Mouse (Mus musculus): ENCODE measurements around the gene Ms4a15. TPM values are rescaled to one million over a fixed set of nuclear protein-coding genes. Genes with fewer than 3 reads are reported as not detected.

Gene Ms4a15
- polyA plus RNA-seq (2015; fragmentation: Nextera tagmentation; extraction: Ambion mirVana) = not detected in 2 replicates

- Histone ChIP-seq H3K4me1 (ENCODE audit: control insufficient read depth, insufficient read depth, low read depth, low read length) (no peaks in the 10 kb centered on the region), H3K4me3 (ENCODE audit: low read length) (no peak within 1 kb of the TSS), H3K9ac (ENCODE audit: low read depth, low read length) (no peak within 1 kb of the TSS), H3K36me3 (ENCODE audit: control insufficient read depth, insufficient read depth, low read length) (no peaks in the 10 kb centered on the region), H3K9me3 (ENCODE audit: control insufficient read depth, low read length) (no peaks in the 10 kb centered on the region), H3K4me2 (ENCODE audit: low read length) (no peak within 1 kb of the TSS), H3K27ac (ENCODE audit: low read depth, low read length) (no peak within 1 kb of the TSS), H3K27me3 (replicated peaks; ENCODE audit: control insufficient read depth, insufficient read depth, low read length) (no peaks in the 10 kb centered on the region)
- no peak for ATAC-seq
- 89% methylated on average over 7 of the region's 7 CpGs for WGBS
These were observed at the start of gene Ms4a15 for GRCm38 (mm10) chr19:10993150-10993549. Ms4a15 (minus strand) TSS chr19:10993250.

DNA sequence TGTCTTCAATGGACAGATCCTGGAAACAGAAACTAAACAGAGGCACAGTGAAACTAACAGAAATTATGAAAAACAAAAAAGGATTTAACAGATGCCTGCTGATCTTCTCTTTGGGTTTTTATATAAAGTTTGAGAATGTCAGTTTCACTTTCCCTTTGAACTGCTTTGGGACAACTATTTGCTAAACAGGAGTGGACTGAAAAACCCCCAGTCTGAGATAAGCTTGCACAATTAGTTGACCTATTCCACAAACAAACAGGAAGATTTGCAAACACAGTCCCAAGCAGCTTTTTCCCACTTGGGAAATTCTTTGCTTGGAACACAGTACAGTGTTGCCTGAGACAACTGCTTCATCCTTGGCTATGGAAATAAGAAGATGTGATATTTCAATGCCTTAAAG, 44.5 kb upstream of the Ms4a15 start:
- Histone ChIP-seq H3K9me3 (ENCODE audit: control insufficient read depth, low read length) (no peaks in the 10 kb centered on the region), H3K4me3 (ENCODE audit: low read length) (no peak overlapping the region), H3K4me2 (ENCODE audit: low read length) (no peak overlapping the region), H3K9ac (ENCODE audit: low read depth, low read length) (no peak overlapping the region), H3K36me3 (ENCODE audit: control insufficient read depth, insufficient read depth, low read length) (no peaks in the 10 kb centered on the region), H3K27me3 (replicated peaks; ENCODE audit: control insufficient read depth, insufficient read depth, low read length) (no peaks in the 10 kb centered on the region), H3K4me1 (ENCODE audit: control insufficient read depth, insufficient read depth, low read depth, low read length) (no peaks in the 10 kb centered on the region), H3K27ac (ENCODE audit: low read depth, low read length) (no peak overlapping the region)
- ATAC-seq = no peak

GRCm38 (mm10) chr19:11022382-11022781, 29.3 kb upstream of the Ms4a15 start:
- H3K27me3 ChIP-seq (replicated peaks; ENCODE audit: control insufficient read depth, insufficient read depth, low read length) = no peaks in the 10 kb centered on the region
- no peaks in the 10 kb centered on the region for H3K4me1 ChIP-seq (ENCODE audit: control insufficient read depth, insufficient read depth, low read depth, low read length)
- H3K36me3 ChIP-seq (ENCODE audit: control insufficient read depth, insufficient read depth, low read length) = no peaks in the 10 kb centered on the region
- H3K9ac ChIP-seq (ENCODE audit: low read depth, low read length) = no peak overlapping the region
- no peak overlapping the region for H3K27ac ChIP-seq (ENCODE audit: low read depth, low read length)
- H3K9me3 ChIP-seq (ENCODE audit: control insufficient read depth, low read length) = no peaks in the 10 kb centered on the region
- no peak overlapping the region for H3K4me3 ChIP-seq (ENCODE audit: low read length)
- no peak overlapping the region for H3K4me2 ChIP-seq (ENCODE audit: low read length)
- no peak for ATAC-seq

DNA sequence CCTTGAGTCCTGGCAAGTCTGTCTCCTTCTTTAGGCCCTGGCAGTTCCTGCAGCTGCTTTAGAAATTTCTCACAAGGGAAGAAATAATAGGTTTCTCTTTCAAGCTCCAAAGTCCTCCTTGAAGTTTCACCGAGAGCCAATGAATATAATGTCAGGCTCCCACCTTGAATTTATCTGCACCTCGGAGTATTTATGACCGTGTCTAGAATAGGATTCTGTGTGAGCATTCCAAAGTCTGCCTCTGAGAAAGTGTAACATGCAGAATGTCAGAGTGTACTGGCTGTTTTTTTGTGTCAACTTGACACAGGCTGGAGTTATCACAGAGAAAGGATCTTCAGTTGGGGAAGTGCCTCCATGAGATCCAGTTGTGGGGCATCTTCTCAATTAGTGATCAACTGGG, 24.8 kb upstream of the Ms4a15 start, which contains the start of gene Ms4a18:
Gene Ms4a18, minus strand, starts transcription at position 141 of the 400 bp plus-strand sequence.
- H3K9me3 ChIP-seq (ENCODE audit: control insufficient read depth, low read length) = no peaks in the 10 kb centered on the region

DNA sequence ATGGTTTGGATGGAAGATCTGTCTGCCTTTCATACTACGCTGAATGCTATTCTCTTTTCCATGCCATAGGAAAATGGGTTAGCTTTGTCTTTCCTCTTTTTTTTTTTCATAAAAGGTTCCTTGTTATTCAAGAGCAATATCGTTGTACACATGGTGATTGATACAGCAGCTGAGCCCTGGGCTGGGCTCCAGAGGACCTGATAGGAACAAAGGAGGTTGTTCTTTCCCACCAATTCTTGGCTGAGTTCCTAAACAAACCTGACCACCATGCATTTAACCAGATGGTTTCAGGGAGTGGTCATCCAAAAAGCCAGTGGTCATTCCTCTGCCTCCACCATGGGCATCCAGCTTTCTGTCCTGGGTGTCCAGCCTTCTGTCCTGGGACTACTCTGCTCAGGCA, 24.2 kb upstream of the Ms4a15 start:
- Histone ChIP-seq H3K4me3 (ENCODE audit: low read length) (no peak overlapping the region), H3K36me3 (ENCODE audit: control insufficient read depth, insufficient read depth, low read length) (no peaks in the 10 kb centered on the region), H3K9me3 (ENCODE audit: control insufficient read depth, low read length) (no peaks in the 10 kb centered on the region), H3K27ac (ENCODE audit: low read depth, low read length) (no peak overlapping the region), H3K4me2 (ENCODE audit: low read length) (no peak overlapping the region), H3K9ac (ENCODE audit: low read depth, low read length) (no peak overlapping the region), H3K27me3 (replicated peaks; ENCODE audit: control insufficient read depth, insufficient read depth, low read length) (no peaks in the 10 kb centered on the region), H3K4me1 (ENCODE audit: control insufficient read depth, insufficient read depth, low read depth, low read length) (no peaks in the 10 kb centered on the region)
- 64% methylated on average over 2 of the region's 2 CpGs for WGBS
- ATAC-seq = no peak

More for the DNA sequence above, 24.8 kb upstream of the Ms4a15 start, which contains the start of gene Ms4a18:
- H3K4me2 ChIP-seq (ENCODE audit: low read length) = no peak within 1 kb of the TSS
- no peaks in the 10 kb centered on the region for H3K36me3 ChIP-seq (ENCODE audit: control insufficient read depth, insufficient read depth, low read length)
- H3K4me3 ChIP-seq (ENCODE audit: low read length) = no peak within 1 kb of the TSS
- H3K9ac ChIP-seq (ENCODE audit: low read depth, low read length) = no peak within 1 kb of the TSS
- no peak within 1 kb of the TSS for H3K27ac ChIP-seq (ENCODE audit: low read depth, low read length)
- no peaks in the 10 kb centered on the region for H3K4me1 ChIP-seq (ENCODE audit: control insufficient read depth, insufficient read depth, low read depth, low read length)
- 94% methylated on average over 3 of the region's 3 CpGs for WGBS
- no peaks in the 10 kb centered on the region for H3K27me3 ChIP-seq (replicated peaks; ENCODE audit: control insufficient read depth, insufficient read depth, low read length)
- no peak for ATAC-seq

GRCm38 (mm10) chr19:11015998-11016397, 22.9 kb upstream of the Ms4a15 start:
- H3K36me3 ChIP-seq (ENCODE audit: control insufficient read depth, insufficient read depth, low read length) = no peaks in the 10 kb centered on the region
- 81% methylated on average over 1 of the region's 1 CpGs for WGBS

GRCm38 (mm10) chr19:11015468-11015867, 22.4 kb upstream of the Ms4a15 start:
- Histone ChIP-seq H3K4me2 (ENCODE audit: low read length) (no peak overlapping the region), H3K4me1 (ENCODE audit: control insufficient read depth, insufficient read depth, low read depth, low read length) (no peaks in the 10 kb centered on the region)

More at GRCm38 (mm10) chr19:11015998-11016397, 22.9 kb upstream of the Ms4a15 start:
- Histone ChIP-seq H3K27me3 (replicated peaks; ENCODE audit: control insufficient read depth, insufficient read depth, low read length) (no peaks in the 10 kb centered on the region), H3K9me3 (ENCODE audit: control insufficient read depth, low read length) (no peaks in the 10 kb centered on the region), H3K27ac (ENCODE audit: low read depth, low read length) (no peak overlapping the region), H3K4me2 (ENCODE audit: low read length) (no peak overlapping the region), H3K4me1 (ENCODE audit: control insufficient read depth, insufficient read depth, low read depth, low read length) (no peaks in the 10 kb centered on the region), H3K4me3 (ENCODE audit: low read length) (no peak overlapping the region), H3K9ac (ENCODE audit: low read depth, low read length) (no peak overlapping the region)
- ATAC-seq = no peak

DNA sequence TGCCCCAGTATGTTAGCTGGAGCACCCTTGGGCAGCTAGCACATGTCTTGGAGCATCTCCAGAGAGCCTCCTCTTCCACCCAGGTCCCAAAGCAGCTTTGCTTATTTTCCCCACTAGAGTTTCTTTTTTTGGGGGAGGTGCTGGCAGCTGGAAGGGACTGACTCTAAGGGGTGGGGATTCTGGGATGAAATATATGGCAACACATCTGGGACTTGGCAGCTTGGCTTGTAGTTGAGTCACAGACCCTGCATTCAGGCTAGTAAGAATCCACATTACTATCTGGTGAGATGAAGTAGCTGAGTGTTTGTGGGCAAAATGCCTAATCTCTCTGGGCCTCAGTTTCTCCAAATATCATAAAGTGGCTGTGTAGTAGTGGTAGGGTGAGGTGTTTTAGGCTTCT, 1.1 kb downstream of the Ms4a15 start:
- Histone ChIP-seq H3K27me3 (replicated peaks; ENCODE audit: control insufficient read depth, insufficient read depth, low read length) (no peaks in the 10 kb centered on the region), H3K4me3 (ENCODE audit: low read length) (no peak overlapping the region), H3K4me1 (ENCODE audit: control insufficient read depth, insufficient read depth, low read depth, low read length) (no peaks in the 10 kb centered on the region), H3K27ac (ENCODE audit: low read depth, low read length) (no peak overlapping the region), H3K9me3 (ENCODE audit: control insufficient read depth, low read length) (no peaks in the 10 kb centered on the region), H3K9ac (ENCODE audit: low read depth, low read length) (no peak overlapping the region), H3K36me3 (ENCODE audit: control insufficient read depth, insufficient read depth, low read length) (no peaks in the 10 kb centered on the region), H3K4me2 (ENCODE audit: low read length) (no peak overlapping the region)
- no peak for ATAC-seq

More at GRCm38 (mm10) chr19:11015468-11015867, 22.4 kb upstream of the Ms4a15 start:
- Histone ChIP-seq H3K9me3 (ENCODE audit: control insufficient read depth, low read length) (no peaks in the 10 kb centered on the region), H3K27me3 (replicated peaks; ENCODE audit: control insufficient read depth, insufficient read depth, low read length) (no peaks in the 10 kb centered on the region), H3K36me3 (ENCODE audit: control insufficient read depth, insufficient read depth, low read length) (no peaks in the 10 kb centered on the region), H3K27ac (ENCODE audit: low read depth, low read length) (no peak overlapping the region), H3K4me3 (ENCODE audit: low read length) (no peak overlapping the region), H3K9ac (ENCODE audit: low read depth, low read length) (no peak overlapping the region)
- ATAC-seq = no peak

- H3K4me2 ChIP-seq (ENCODE audit: low read length) = no peak overlapping the region
These were observed 2.3 kb downstream of the Ms4a15 start for GRCm38 (mm10) chr19:10990751-10991150.

DNA sequence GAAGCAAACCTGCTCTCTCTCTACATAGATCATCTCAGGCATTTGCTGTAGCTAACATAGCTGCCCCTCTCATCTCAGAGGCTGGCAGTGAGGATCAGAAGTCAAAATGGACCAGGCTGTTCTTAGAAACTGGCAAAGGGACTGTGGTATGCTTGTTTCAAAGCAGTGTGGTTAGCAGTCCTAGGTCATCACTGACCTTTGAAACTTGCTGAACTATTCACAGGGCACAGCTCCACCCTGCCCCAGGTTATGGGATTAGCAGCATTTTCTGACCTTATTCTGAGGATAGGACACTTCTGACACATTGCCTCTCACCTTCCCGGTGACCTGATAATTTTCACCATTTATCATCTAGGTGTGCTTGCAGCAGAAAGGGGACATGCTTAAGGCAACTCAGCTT, 4.5 kb downstream of the Ms4a15 start:
- H3K36me3 ChIP-seq (ENCODE audit: control insufficient read depth, insufficient read depth, low read length) = no peaks in the 10 kb centered on the region
- no peak overlapping the region for H3K4me3 ChIP-seq (ENCODE audit: low read length)
- no peak overlapping the region for H3K4me2 ChIP-seq (ENCODE audit: low read length)
- ATAC-seq = no peak
- no peaks in the 10 kb centered on the region for H3K27me3 ChIP-seq (replicated peaks; ENCODE audit: control insufficient read depth, insufficient read depth, low read length)
- no peaks in the 10 kb centered on the region for H3K9me3 ChIP-seq (ENCODE audit: control insufficient read depth, low read length)
- H3K27ac ChIP-seq (ENCODE audit: low read depth, low read length) = no peak overlapping the region
- no peaks in the 10 kb centered on the region for H3K4me1 ChIP-seq (ENCODE audit: control insufficient read depth, insufficient read depth, low read depth, low read length)
- no peak overlapping the region for H3K9ac ChIP-seq (ENCODE audit: low read depth, low read length)
- WGBS = 91% methylated on average over 1 of the region's 1 CpGs

More at GRCm38 (mm10) chr19:10990751-10991150, 2.3 kb downstream of the Ms4a15 start:
- Histone ChIP-seq H3K9ac (ENCODE audit: low read depth, low read length) (no peak overlapping the region), H3K27ac (ENCODE audit: low read depth, low read length) (no peak overlapping the region), H3K4me1 (ENCODE audit: control insufficient read depth, insufficient read depth, low read depth, low read length) (no peaks in the 10 kb centered on the region), H3K4me3 (ENCODE audit: low read length) (no peak overlapping the region), H3K27me3 (replicated peaks; ENCODE audit: control insufficient read depth, insufficient read depth, low read length) (no peaks in the 10 kb centered on the region), H3K9me3 (ENCODE audit: control insufficient read depth, low read length) (no peaks in the 10 kb centered on the region), H3K36me3 (ENCODE audit: control insufficient read depth, insufficient read depth, low read length) (no peaks in the 10 kb centered on the region)
- WGBS = 45% methylated on average over 1 of the region's 1 CpGs
- ATAC-seq = no peak

Data from hindbrain, embryonic 16.5 days (tissue).